Mouse (Mus musculus): ENCODE results near the gene Lhx2.

DNA sequence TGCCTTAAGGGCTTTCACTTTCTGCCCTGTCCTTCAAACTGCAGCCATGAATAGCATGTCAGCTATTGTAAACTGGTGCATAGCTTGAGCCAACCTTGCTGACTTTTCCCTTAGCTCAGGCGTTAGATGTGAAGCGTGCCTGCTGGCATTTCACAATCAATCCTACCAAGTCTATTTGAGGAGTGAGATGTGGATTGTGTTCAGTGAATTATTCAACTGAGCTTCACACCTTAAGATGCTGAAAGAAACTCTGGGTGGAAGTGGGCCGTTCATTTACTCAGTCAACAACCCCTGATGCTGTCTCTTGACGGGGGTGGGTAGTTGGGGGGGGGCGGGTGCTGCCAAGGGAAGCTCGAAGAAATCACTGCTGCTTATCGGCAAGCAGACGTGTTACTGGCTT lies 15.7 kb upstream of the Lhx2 start:
- TF ChIP-seq EP300 (IDR thresholded peaks at IDR 0.05) = no peak
- no peak for TF ChIP-seq CTCF (IDR thresholded peaks at IDR 0.05)
